Mouse (Mus musculus) T-cell, adult 2 months (primary cell): ENCODE data around the gene Otos.

ENCODE experiments used
- DNase-seq: peaks from one replicate; pipeline ENCODE4 v3.0.0; 2022; ENCODE audit warnings: low spot score

Otos gene

DNA sequence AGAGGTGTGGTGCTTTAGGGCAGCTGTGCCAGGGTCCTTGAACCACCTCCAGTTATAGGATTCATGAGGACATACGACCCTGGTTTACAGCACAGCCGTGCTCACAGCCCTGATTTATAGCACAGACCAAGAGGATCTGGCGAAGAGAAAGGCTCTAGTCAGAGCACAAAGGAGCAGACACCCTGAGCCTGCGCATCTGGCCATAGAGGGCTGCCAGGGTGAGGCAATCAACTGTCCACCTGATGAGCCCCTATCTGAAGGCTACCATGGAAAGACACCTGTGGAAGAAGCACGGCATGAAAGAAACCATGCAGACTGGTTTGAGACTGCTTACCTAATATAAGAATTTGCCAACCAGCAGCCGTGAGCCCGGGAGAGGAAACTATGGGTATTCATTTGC lies 2.0 kb downstream of the Otos start:
- no peak for DNase-seq

DNA sequence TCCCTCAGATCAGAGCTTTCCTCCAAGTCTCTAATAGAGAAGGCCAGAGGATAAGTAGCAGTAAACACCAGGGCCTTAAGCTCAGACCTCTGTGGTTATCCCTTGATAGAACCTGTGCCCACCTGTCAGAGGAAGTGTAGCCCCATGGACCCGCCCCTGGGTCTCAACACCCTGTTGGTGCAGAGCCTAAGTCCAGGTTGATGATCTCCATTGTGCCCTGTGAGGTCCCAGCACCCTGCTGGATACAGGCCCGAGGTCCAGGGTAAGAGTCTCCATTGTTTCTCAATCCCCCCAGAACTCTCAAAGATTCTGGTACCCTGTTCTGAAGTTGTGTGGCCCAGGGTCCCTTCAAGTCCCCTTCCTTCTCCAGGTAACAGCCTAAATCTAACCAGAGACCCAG lies 2.5 kb downstream of the Otos start:
- DNase-seq: no peak

DNA sequence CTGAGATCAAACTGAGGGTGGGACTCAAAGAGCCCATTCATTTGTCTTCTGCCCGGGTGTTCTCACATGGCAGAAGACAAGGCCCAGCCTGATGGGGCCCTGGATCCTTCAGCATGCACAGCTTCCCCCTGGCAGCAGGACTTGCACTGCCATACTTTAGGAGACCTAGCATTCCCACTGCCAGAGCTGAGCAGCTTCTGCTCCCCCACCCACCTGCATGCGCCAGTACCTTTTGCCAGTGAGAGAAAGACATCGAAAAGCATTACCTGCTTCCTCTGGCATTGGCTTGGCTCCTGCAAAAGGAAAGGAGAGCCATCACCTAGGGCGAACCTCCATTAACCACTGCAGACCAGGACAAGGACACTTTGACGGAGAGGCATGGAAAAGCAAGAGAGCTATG lies 3.7 kb downstream of the Otos start:
- no peak for DNase-seq

- no peak for DNase-seq
Observed at GRCm38 (mm10) chr1:92643691-92644090, 5.0 kb downstream of the Otos start.

GRCm38 (mm10) chr1:92641514-92642272 lies 6.9 kb downstream of the Otos start, which contains the start of gene Cops9:
Gene Cops9 (minus strand): TSS chr1:92641985.
- peak; percentile 85 for DNase-seq

GRCm38 (mm10) chr1:92640393-92640792 lies 8.2 kb downstream of the Otos start:
- peak; percentile 32 for DNase-seq

- no peak for DNase-seq
Observed at GRCm38 (mm10) chr1:92638736-92639135, 9.9 kb downstream of the Otos start.

DNA sequence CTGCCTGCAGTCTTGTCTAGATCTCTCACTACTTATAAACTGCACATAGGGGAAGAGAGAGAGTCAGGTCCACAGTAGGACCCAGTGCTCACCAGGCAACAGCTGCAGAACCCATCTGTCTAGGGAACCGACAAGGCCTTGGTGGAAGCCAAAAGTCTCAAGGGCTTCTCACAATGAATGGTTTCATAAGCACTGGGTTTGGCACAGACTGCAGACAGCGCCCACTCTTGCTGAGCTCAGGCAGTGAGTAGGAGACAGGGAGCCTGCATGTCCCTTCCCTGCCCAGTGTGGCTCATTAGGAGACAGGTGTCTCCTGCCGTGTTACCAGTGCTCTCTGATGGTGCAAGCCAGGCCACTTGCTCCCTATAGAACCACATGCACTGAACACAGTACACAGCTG lies 10.5 kb downstream of the Otos start:
- no peak for DNase-seq

- DNase-seq: no peak
Observed at GRCm38 (mm10) chr1:92637501-92638172, 11.0 kb downstream of the Otos start.

- no peak for DNase-seq
Observed at GRCm38 (mm10) chr1:92636676-92637075, 12.0 kb downstream of the Otos start.

DNA sequence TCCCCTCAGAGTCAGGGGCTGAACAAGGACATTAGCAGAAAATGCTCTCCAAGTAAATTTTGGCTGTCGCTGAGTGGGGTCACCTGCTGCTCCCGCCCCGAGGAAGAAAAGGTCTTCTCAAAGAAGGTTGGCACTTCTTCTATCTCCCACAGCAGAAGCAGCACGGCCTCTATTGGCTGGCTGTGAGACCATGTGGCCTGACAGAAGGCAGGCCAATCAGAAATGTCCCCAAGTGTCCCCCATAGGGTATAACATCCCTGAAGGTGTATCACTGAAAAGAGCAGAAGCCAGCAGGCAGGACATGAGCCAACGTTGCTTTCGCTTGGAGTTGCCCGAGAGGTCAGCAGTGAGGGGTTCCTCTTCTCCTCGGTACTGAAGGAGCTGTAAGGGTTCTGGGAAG lies 12.6 kb downstream of the Otos start:
- DNase-seq: no peak

GRCm38 (mm10) chr1:92634976-92635599 lies 13.6 kb downstream of the Otos start:
- no peak for DNase-seq

DNA sequence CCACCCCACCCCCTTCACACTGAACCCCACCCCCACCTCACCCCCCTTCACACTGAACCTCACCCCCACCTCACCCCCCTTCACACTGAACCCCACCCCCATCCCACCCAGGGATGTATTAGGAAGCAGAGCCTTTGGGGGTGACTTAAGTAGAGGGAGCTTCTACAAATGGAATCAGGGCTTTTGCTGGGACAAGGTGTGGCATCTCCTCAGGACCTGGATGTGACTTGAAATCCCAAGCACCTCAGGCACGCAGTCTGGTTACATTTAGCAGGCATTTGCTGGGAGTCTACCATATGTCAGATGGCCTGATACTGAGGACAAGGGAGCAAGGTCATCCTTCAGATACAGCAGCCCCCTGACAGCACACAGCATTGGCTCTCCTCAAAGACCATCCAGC lies 14.1 kb downstream of the Otos start:
- no peak for DNase-seq

DNA sequence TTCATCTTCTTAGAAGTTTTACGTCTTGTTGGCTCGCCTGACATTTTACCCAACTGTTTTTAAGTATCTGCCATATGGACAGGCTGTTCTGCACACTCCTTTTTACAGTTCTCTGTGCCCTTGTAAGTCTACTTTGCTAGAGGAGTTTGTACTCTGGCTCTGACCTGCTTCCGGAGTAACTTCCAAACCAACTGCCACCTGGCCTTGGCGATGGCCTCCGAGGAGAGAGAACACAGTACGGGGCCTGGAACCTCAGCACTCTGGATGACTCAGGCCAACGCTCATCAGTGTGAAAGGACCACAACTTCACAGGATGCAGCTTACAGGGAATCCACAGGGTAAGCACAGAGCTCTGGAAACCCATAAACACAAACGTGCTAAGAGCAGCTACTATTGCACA lies 14.9 kb downstream of the Otos start:
- no peak for DNase-seq

- peak; percentile 59 for DNase-seq
Observed at GRCm38 (mm10) chr1:92632948-92633347, 15.7 kb downstream of the Otos start.

DNA sequence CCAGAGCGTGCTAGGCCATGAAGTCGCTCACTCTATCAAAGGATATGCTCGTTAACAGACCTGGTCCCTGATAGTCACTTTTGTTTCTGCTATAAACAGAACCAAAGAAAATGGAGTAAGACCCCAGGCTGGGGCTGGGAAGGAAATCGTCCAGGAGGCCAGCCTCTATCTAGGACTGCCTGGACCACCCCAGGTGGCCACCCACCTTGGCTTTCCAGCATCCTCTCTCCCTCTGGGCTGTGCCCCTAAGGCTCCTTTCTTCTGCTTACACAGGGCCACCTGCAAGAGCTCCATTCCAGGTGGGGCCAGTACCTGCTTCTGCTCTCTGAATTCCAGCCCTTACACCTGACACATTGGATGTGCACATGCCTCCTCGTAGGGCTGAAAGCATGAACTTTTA lies 16.4 kb downstream of the Otos start:
- no peak for DNase-seq

DNA sequence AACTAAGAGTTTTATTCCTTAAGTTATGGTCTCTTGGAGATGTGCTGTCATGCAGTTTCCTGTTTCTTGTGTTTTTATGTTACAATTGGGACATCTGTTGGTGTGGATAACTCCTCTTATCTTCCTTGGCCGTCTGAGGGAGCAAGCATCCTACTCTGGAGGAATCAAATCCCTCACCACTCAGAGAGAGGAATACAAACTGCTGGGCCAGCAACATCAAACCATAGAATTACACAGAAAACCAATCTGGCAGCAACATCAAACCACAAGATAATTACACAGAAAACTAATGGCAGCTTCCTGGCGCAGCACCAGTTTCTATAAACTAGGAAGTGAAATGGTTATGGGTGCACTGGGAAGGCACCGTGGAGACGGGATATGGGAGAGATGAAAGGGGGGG lies 20.4 kb downstream of the Otos start:
- no peak for DNase-seq

DNA sequence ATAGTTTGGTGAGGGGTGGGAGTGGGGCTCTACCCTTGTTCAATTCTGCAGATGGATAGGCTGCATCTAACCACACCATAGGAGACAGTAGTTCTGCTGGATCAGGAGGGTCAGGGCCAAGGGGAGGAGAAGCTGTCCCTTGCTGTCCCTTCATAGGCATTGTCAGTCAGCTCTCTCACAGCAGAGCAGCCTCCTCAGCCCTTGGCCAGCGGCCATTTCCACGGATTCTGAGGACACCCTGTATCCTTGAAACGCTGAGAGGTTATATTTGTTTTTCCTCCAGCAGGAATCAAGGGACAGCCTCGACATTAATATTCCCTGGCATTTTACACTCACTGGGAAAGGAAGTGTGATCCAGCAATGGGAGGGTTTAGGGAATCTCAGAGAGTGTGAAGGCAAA lies 30.3 kb downstream of the Otos start:
- DNase-seq: no peak

GRCm38 (mm10) chr1:92617488-92617887 lies 31.2 kb downstream of the Otos start, which contains the start of gene Olfr12:
Gene Olfr12 (plus strand): TSS chr1:92617788.
- DNase-seq: no peak

DNA sequence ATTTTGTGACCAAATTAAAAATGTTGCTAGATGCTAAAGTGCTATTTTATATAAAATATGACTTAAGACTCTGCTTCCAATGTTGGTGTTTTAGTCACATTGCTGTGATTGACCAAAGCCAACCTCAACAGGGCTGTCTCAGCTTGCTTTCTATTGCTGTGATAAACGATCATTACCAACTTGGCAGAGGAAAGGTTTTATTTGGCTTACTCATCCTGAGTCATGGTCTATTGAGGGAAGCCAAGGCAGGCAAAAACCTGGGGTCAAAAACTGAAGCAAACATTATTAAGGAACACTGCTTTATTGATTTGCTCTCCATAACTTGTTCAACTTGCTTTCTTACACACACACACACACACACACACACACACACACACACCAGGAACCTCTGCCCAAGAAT lies 32.6 kb downstream of the Otos start:
- DNase-seq: no peak

- DNase-seq: no peak
Observed at GRCm38 (mm10) chr1:92614516-92614915, 34.1 kb downstream of the Otos start.

GRCm38 (mm10) chr1:92613175-92613574 lies 35.5 kb downstream of the Otos start:
- DNase-seq: no peak

- DNase-seq: peak; percentile 60
Observed at GRCm38 (mm10) chr1:92611008-92611407, 37.6 kb downstream of the Otos start.
